Mouse (Mus musculus) liver, embryonic 11.5 days (tissue): ENCODE results near the gene Hivep3. TPM values are rescaled to one million over a fixed set of nuclear protein-coding genes. Genes with fewer than 3 reads are reported as not detected.

ENCODE experiments used
- ATAC-seq: fragments of 200-750 bp; cut with Nextera tagmentation; replicated peaks from 2 replicates; pipeline ENCODE4 v1.8.0; 2017; ENCODE audit warnings: moderate number of reproducible peaks, mild to moderate bottlenecking, moderate TSS enrichment, moderate library complexity; ENCODE audit not compliant: low FRiP score
- DNase-seq: peaks from one replicate; pipeline ENCODE4 v3.0.0-alpha.2; 2017; ENCODE audit warnings: low spot score
- H3K27ac ChIP-seq: fragments of 300-500 bp; sonication (generic); 2 replicates; pipeline ENCODE4 v1.5.1; 2014; ENCODE audit warnings: mild to moderate bottlenecking, low read depth, low read length, control low read depth
- H3K27me3 ChIP-seq: fragments of 300-500 bp; sonication (generic); replicated peaks from 2 replicates; pipeline ENCODE4 v1.6.1; 2014; ENCODE audit warnings: low read length, mixed read lengths; ENCODE audit not compliant: control insufficient read depth, insufficient read depth
- H3K36me3 ChIP-seq: fragments of 300-500 bp; sonication (generic); 2 replicates; pipeline ENCODE4 v1.6.1; 2014; ENCODE audit warnings: mild to moderate bottlenecking, low read length, moderate library complexity, mixed read lengths; ENCODE audit not compliant: control insufficient read depth, insufficient read depth
- H3K4me1 ChIP-seq: fragments of 300-500 bp; sonication (generic); replicated peaks from 2 replicates; pipeline ENCODE4 v1.6.1; 2014; ENCODE audit warnings: low read length, mixed read lengths; ENCODE audit not compliant: control insufficient read depth, insufficient read depth
- H3K4me2 ChIP-seq: fragments of 300-500 bp; sonication (generic); 2 replicates; pipeline ENCODE4 v1.6.1; 2014; ENCODE audit warnings: mild to moderate bottlenecking, control low read depth, moderate library complexity
- H3K4me3 ChIP-seq: fragments of 300-500 bp; sonication (generic); 2 replicates; pipeline ENCODE4 v1.5.1; 2014; ENCODE audit warnings: low read depth, low read length, control low read depth
- H3K9ac ChIP-seq: fragments of 300-500 bp; sonication (generic); 2 replicates; pipeline ENCODE4 v1.6.1; 2014; ENCODE audit warnings: low read depth, low read length, control low read depth
- H3K9me3 ChIP-seq: fragments of 300-500 bp; sonication (generic); 2 replicates; pipeline ENCODE4 v1.6.1; 2016; ENCODE audit warnings: low read length, inconsistent platforms, mixed read lengths; ENCODE audit not compliant: control insufficient read depth
- WGBS: fragments of 180-500 bp; shearing (Covaris S2); extraction: QIAGEN DNeasy Blood & Tissue Kit; methylation state at CpG from one replicate; pipeline ENCODE4 v1.1.7; 2014; 5-methylcytosine and 5-hydroxymethylcytosine counted together
- polyA plus RNA-seq: library from polyadenylated mRNA; unstranded; fragments of >200 nt; fragmentation: Nextera tagmentation; extraction: Ambion mirVana; gene quantifications from 2 replicates; pipeline ENCODE4 v1.2.1, GENCODE M21; 2014

The Hivep3 gene
- polyA plus RNA-seq, 1 experiment from 2014 or later = 2.7 TPM

- no peak overlapping the region for H3K27ac ChIP-seq
Observed at GRCm38 (mm10) chr4:119939786-119940185, 206.2 kb downstream of the Hivep3 start.

DNA sequence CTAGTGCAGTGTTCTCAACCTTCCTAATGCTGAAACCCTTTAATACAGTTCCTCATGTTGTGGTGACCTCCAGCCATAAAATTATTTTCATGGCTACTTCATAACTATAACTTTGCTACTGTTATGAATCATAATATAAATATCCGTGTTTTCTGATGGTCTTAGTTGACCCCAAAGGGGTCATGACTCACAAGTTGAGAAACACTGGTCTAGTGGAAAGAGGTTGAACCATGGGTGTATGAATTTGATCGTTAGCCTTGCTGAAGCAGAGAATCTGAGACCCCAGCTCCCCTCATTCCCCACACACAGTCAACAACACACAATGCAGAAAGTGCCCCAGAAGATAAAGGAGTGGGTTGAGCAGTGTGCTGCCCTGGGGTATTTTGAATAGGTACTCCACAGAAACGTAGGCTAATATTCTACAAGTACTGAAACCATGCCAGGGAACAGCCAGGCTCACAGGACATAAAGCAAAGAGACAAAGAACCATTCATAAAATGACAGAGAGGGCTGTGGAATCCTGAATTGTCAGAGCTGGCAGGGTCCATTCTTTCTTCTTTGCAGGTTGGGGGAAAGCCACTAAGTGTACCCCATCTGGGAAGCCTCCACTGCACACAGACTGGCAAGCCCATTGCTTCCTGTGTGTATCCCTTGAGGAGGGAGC lies 212.8 kb downstream of the Hivep3 start:
- Histone ChIP-seq H3K27ac (no peak overlapping the region), H3K9me3 (no peaks in the 10 kb centered on the region), H3K4me3 (no peak overlapping the region), H3K4me2 (no peak overlapping the region), H3K4me1 (no peaks in the 10 kb centered on the region), H3K9ac (no peak overlapping the region), H3K27me3 (no peaks in the 10 kb centered on the region), H3K36me3 (no peaks in the 10 kb centered on the region; the same call in 1 of the 2 replicates)
- DNase-seq (no peak), ATAC-seq (no peak)
- 64% methylated on average over 3 of the region's 3 CpGs for WGBS

More at GRCm38 (mm10) chr4:119939786-119940185, 206.2 kb downstream of the Hivep3 start:
- H3K27me3 ChIP-seq = no peaks in the 10 kb centered on the region
- no peak overlapping the region for H3K4me3 ChIP-seq
- H3K4me1 ChIP-seq = no peaks in the 10 kb centered on the region
- whole genome bisulfite sequencing = 78% methylated on average over 6 of the region's 6 CpGs
- DNase-seq (no peak), ATAC-seq (no peak)
- no peak overlapping the region for H3K9ac ChIP-seq
- no peaks in the 10 kb centered on the region for H3K36me3 ChIP-seq
- H3K9me3 ChIP-seq = no peaks in the 10 kb centered on the region
- H3K4me2 ChIP-seq = no peak overlapping the region

DNA sequence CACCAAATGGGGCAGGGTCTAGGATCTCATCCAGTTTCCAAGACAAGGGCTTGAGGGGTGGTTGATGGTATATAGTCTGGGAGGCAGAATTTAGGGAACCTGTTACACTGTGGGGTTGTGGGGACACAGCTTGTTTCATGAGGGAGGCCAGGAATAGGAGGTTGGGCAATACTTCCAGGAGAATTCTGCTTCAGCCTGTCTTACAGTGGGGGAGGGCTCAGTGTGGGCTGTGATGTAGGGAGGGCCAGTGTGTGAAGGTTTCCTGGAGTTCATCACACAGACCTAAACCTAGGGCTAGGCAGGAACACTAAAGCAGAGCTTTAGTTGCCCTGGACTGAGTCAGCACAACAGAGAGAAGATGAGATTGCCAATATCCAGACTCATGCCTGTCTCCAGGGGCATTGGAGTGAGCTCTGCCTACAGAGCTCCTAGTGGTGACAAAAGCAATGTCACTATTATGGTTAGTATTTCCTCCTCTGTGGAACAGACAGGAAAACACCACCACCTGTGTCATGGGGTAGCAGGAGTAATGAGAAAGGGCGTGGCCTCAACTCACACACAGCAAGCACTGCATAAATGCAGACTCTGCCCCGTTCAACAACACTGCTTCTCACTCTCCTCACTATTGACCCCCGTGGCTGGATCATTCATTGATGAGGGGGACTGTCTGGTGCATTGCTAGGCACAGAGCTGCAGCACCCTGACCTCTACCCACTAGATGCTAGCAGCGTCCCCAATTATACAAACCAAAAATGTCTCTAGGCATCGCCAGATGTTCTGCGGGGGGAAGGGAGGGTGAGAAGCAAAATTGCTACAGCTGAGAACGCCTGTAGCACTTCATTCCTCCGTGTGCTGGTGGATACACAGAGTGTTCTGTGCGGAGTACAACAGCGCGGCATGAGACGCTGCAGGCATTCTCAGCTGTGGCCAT lies 213.9 kb downstream of the Hivep3 start:
- WGBS = 68% methylated on average over 12 of the region's 12 CpGs
- H3K4me1 ChIP-seq = no peaks in the 10 kb centered on the region
- no peaks in the 10 kb centered on the region for H3K27me3 ChIP-seq
- no peak overlapping the region for H3K4me2 ChIP-seq
- no peaks in the 10 kb centered on the region; the same call in 1 of the 2 replicates for H3K36me3 ChIP-seq
- H3K4me3 ChIP-seq = no peak overlapping the region
- DNase-seq (no peak), ATAC-seq (no peak)
- no peak overlapping the region for H3K9ac ChIP-seq
- no peaks in the 10 kb centered on the region for H3K9me3 ChIP-seq
- no peak overlapping the region for H3K27ac ChIP-seq

- H3K27me3 ChIP-seq = no peaks in the 10 kb centered on the region
- H3K4me1 ChIP-seq = no peaks in the 10 kb centered on the region
- no peaks in the 10 kb centered on the region; the same call in 1 of the 2 replicates for H3K36me3 ChIP-seq
- H3K4me2 ChIP-seq = no peak overlapping the region
- no peak overlapping the region for H3K9ac ChIP-seq
- no peak for DNase-seq
- H3K27ac ChIP-seq = no peak overlapping the region
- 72% methylated on average over 6 of the region's 6 CpGs for WGBS
- ATAC-seq = no peak
- H3K9me3 ChIP-seq = no peaks in the 10 kb centered on the region
- no peak overlapping the region for H3K4me3 ChIP-seq
Observed at GRCm38 (mm10) chr4:119948406-119948805, 214.8 kb downstream of the Hivep3 start.

DNA sequence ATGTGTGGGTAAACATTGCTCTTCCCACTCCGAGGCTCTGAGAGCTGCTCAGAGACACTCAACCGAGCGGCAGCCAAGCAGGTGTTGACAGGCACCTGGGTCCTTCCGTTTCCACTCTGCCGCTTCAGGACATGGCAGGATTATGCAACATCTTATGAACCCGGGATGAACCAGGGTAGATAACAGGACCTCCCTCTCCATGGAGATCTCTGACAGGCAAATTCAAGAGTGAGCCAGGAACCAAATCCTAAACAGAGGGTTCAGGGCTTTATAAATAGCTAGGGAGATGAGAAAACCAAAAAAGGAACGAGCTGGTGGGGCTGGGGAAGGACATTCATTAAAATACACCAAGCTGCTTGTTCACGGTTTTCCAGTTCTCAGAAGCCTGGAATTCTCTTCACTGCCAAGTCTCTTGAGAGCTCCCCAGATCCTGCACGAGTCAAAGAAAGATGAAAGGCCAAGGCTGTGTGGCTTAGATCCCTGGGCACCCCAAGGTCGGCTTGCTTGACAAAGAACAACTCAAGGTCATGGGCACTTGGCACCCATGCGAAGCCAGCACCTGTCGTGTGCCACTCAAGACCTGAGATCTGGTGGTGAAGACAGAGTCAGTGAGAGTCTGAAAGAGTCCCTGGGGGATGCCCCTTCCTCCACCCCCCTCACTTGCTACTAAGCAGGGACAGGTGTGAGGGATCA lies 215.5 kb downstream of the Hivep3 start:
- no peaks in the 10 kb centered on the region for H3K9me3 ChIP-seq
- WGBS = 67% methylated on average over 12 of the region's 12 CpGs
- DNase-seq (no peak), ATAC-seq (no peak)
- no peaks in the 10 kb centered on the region for H3K4me1 ChIP-seq
- no peak overlapping the region for H3K27ac ChIP-seq
- H3K9ac ChIP-seq = no peak overlapping the region
- H3K27me3 ChIP-seq = no peaks in the 10 kb centered on the region
- no peak overlapping the region for H3K4me2 ChIP-seq
- H3K4me3 ChIP-seq = no peak overlapping the region
- H3K36me3 ChIP-seq = no peaks in the 10 kb centered on the region; the same call in 1 of the 2 replicates

GRCm38 (mm10) chr4:119950181-119950580 lies 216.6 kb downstream of the Hivep3 start:
- Histone ChIP-seq H3K27me3 (no peaks in the 10 kb centered on the region), H3K4me2 (no peak overlapping the region), H3K27ac (no peak overlapping the region), H3K9ac (no peak overlapping the region), H3K4me3 (no peak overlapping the region), H3K36me3 (no peaks in the 10 kb centered on the region; the same call in 1 of the 2 replicates), H3K4me1 (no peaks in the 10 kb centered on the region), H3K9me3 (no peaks in the 10 kb centered on the region)
- ATAC-seq (no peak), DNase-seq (no peak)
- 70% methylated on average over 5 of the region's 5 CpGs for WGBS

DNA sequence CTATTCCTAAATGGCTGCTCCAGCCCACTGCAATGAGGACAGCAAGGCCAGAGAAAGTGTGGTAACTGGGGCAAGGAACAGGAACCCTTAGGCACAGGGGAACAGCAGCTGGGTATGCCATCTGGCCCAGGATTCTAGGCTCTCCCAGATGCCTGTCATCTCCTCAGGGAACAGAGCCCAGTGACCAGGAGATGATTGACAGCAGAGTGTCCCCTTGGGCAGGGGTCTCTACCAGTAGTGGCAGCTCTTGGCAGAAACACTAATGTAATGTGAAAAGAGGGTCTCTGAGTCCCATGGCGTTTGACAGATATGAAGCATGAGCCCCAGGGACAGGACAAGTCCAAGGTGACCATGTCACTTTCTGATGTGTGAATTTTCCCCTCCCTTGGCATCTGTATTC lies 217.5 kb downstream of the Hivep3 start:
- ATAC-seq (no peak), DNase-seq (no peak)
- no peak overlapping the region for H3K4me3 ChIP-seq
- H3K27me3 ChIP-seq = no peaks in the 10 kb centered on the region
- H3K27ac ChIP-seq = no peak overlapping the region
- H3K36me3 ChIP-seq = no peaks in the 10 kb centered on the region
- no peaks in the 10 kb centered on the region for H3K9me3 ChIP-seq
- H3K4me1 ChIP-seq = no peaks in the 10 kb centered on the region
- 82% methylated on average over 1 of the region's 1 CpGs for WGBS
- no peak overlapping the region for H3K4me2 ChIP-seq
- no peak overlapping the region for H3K9ac ChIP-seq

DNA sequence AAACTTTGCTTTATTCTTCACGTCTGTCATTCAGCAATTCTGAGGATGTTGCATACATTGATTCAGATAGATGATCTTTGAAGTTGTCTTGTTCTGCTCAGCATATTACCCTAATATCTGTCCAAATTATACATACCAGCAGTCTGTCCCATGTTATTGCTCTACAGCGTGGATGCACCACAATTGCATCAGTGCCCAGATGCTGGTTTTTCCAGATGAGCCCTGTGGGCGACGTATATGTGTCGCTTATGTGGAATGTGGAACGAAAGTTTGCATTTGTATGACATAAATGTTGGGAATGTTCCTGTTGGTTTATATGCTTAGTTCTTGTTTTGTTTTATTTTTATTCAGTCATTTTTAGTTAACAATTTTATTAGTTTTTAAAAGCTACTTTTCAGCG lies 221.4 kb downstream of the Hivep3 start:
- H3K4me3 ChIP-seq = no peak overlapping the region
- H3K9ac ChIP-seq = no peak overlapping the region
- H3K4me1 ChIP-seq = no peaks in the 10 kb centered on the region
- H3K9me3 ChIP-seq = no peaks in the 10 kb centered on the region
- WGBS = 86% methylated on average over 7 of the region's 7 CpGs
- DNase-seq = no peak
- no peak for ATAC-seq
- H3K4me2 ChIP-seq = no peak overlapping the region
- H3K27ac ChIP-seq = no peak overlapping the region
- no peaks in the 10 kb centered on the region for H3K36me3 ChIP-seq
- no peaks in the 10 kb centered on the region for H3K27me3 ChIP-seq
